ENCODE assay signal across 8 mouse cellular contexts in genomic region chr3:14679227-14679893, GRCm38 (mm10). TPM values are rescaled to one million over a fixed set of nuclear protein-coding genes. Genes with fewer than 3 reads are reported as not detected.
DNase-seq lines count a peak whose midpoint lies in the region; ATAC-seq and TF ChIP-seq lines count a peak whose summit lies in the region.

No protein-coding gene starts in this region.

- no peak for TF ChIP-seq POLR2A in MEL (IDR thresholded peaks at IDR 0.05; ENCODE audit: control insufficient read depth in 1 of 2, insufficient read depth in 1 of 2, low read depth in 1 of 2, low read length in 2 of 2, poor library complexity in 1 of 2)

- no peak for TF ChIP-seq EP300 in MEL (IDR thresholded peaks at IDR 0.05; ENCODE audit: low read depth in 1 of 2, low read length in 2 of 2)

- peak; percentile 81 for ATAC-seq in embryonic facial prominence, embryonic 15.5 days (ENCODE audit: insufficient number of reproducible peaks, low FRiP score, low TSS enrichment, low read depth)
- no peak for ATAC-seq in intestine, postnatal 0 days
- ATAC-seq in limb, embryonic 13.5 days (ENCODE audit: low FRiP score, low read depth) = peak; percentile 59; the same call in 1 of the 2 replicates
- ATAC-seq in midbrain, postnatal 0 days (ENCODE audit: low FRiP score) = peak; percentile 80
- ATAC-seq in erythroblast, adult 5-6 weeks (replicated peaks; ENCODE audit: low FRiP score, poor library complexity, severe bottlenecking) = no peak

- H3K9ac ChIP-seq in MEL (ENCODE audit: control insufficient read depth, low read depth, low read length, poor library complexity, severe bottlenecking) = no peak overlapping the region
- no peak overlapping the region for H3K9ac ChIP-seq in embryonic facial prominence, embryonic 15.5 days
- H3K9ac ChIP-seq in intestine, postnatal 0 days (ENCODE audit: low read depth, low read length) = no peak overlapping the region
- H3K9ac ChIP-seq in limb, embryonic 13.5 days = no peak overlapping the region
- no peak overlapping the region for H3K9ac ChIP-seq in midbrain, postnatal 0 days (replicated peaks; ENCODE audit: low read length, poor library complexity, severe bottlenecking)

- H3K27ac ChIP-seq in MEL (ENCODE audit: control insufficient read depth, low read depth, low read length) = no peak overlapping the region
- H3K27ac ChIP-seq in embryonic facial prominence, embryonic 15.5 days (replicated peaks) = no peak overlapping the region
- no peak overlapping the region for H3K27ac ChIP-seq in intestine, postnatal 0 days (ENCODE audit: low read depth, low read length)
- no peak overlapping the region for H3K27ac ChIP-seq in limb, embryonic 13.5 days
- H3K27ac ChIP-seq in midbrain, postnatal 0 days (ENCODE audit: low read depth, low read length) = no peak overlapping the region

- TF ChIP-seq RAD21 in MEL (IDR thresholded peaks at IDR 0.05; ENCODE audit: low read depth, low read length) = peak; percentile 85

- H3K9me3 ChIP-seq in MEL (replicated peaks; ENCODE audit: insufficient read depth, low read length) = no peaks in the 10 kb centered on the region
- no peaks in the 10 kb centered on the region for H3K9me3 ChIP-seq in embryonic facial prominence, embryonic 15.5 days (replicated peaks)
- no peaks in the 10 kb centered on the region for H3K9me3 ChIP-seq in intestine, postnatal 0 days (ENCODE audit: control insufficient read depth)
- no peaks in the 10 kb centered on the region for H3K9me3 ChIP-seq in limb, embryonic 13.5 days
- H3K9me3 ChIP-seq in midbrain, postnatal 0 days (ENCODE audit: low read length) = no peaks in the 10 kb centered on the region

- 13% methylated on average over 15 of the region's 15 CpGs for WGBS in embryonic facial prominence, embryonic 15.5 days
- 15% methylated on average over 15 of the region's 15 CpGs for WGBS in intestine, postnatal 0 days
- WGBS in limb, embryonic 13.5 days = 13% methylated on average over 15 of the region's 15 CpGs
- 15% methylated on average over 15 of the region's 15 CpGs for WGBS in midbrain, postnatal 0 days

- DNase-seq in B cell, adult 2 months = peak; percentile 28 to 38
- peak; percentile 58 for DNase-seq in MEL (ENCODE audit: low read depth, low spot score)
- peak; percentile 49 for DNase-seq in midbrain, postnatal 0 days (ENCODE audit: low spot score)
- DNase-seq in testis, postnatal 10 days (ENCODE audit: low spot score) = no peak

- H3K79me2 ChIP-seq in MEL (ENCODE audit: control insufficient read depth, insufficient read depth, low read length, poor library complexity) = no peaks in the 10 kb centered on the region

- H3K36me3 ChIP-seq in MEL (ENCODE audit: control insufficient read depth in 1 of 2, insufficient read depth in 2 of 2, low read length in 2 of 2) = no peaks in the 10 kb centered on the region
- no peaks in the 10 kb centered on the region for H3K36me3 ChIP-seq in embryonic facial prominence, embryonic 15.5 days
- H3K36me3 ChIP-seq in intestine, postnatal 0 days (ENCODE audit: control insufficient read depth, insufficient read depth) = no peaks in the 10 kb centered on the region
- H3K36me3 ChIP-seq in limb, embryonic 13.5 days = no peaks in the 10 kb centered on the region
- H3K36me3 ChIP-seq in midbrain, postnatal 0 days (ENCODE audit: insufficient read depth, low read length) = no peaks in the 10 kb centered on the region

- 0 out of 2 replicates have a peak overlapping the region, but pooled peaks have one; percentile 17 for H3K4me2 ChIP-seq in embryonic facial prominence, embryonic 15.5 days (replicated peaks)
- no peak overlapping the region; the same call in 1 of the 2 replicates for H3K4me2 ChIP-seq in intestine, postnatal 0 days (replicated peaks; ENCODE audit: low read depth)
- peak overlapping the region; percentile 40 for H3K4me2 ChIP-seq in limb, embryonic 13.5 days (replicated peaks)
- no peak overlapping the region for H3K4me2 ChIP-seq in midbrain, postnatal 0 days (ENCODE audit: low read depth, low read length, poor library complexity, severe bottlenecking)

- H3K27me3 ChIP-seq in MEL (ENCODE audit: control insufficient read depth in 1 of 2, insufficient read depth in 2 of 2, low read length in 2 of 2) = no peaks in the 10 kb centered on the region; a peak in 2 of 4 replicates
- H3K27me3 ChIP-seq in embryonic facial prominence, embryonic 15.5 days = no peaks in the 10 kb centered on the region
- H3K27me3 ChIP-seq in intestine, postnatal 0 days (replicated peaks; ENCODE audit: control insufficient read depth, insufficient read depth, low read length) = no peaks in the 10 kb centered on the region
- H3K27me3 ChIP-seq in limb, embryonic 13.5 days = peaks cover 2% of the 10 kb centered on the region; the same call in 1 of the 2 replicates
- H3K27me3 ChIP-seq in midbrain, postnatal 0 days (ENCODE audit: insufficient read depth, low read length) = no peaks in the 10 kb centered on the region

- H3K4me1 ChIP-seq in MEL (ENCODE audit: control insufficient read depth in 1 of 2, insufficient read depth in 2 of 2, low read length in 2 of 2) = no peaks in the 10 kb centered on the region; a peak in 1 of 4 replicates
- peaks cover 5% of the 10 kb centered on the region; the same call in 1 of the 2 replicates for H3K4me1 ChIP-seq in embryonic facial prominence, embryonic 15.5 days
- H3K4me1 ChIP-seq in intestine, postnatal 0 days (replicated peaks; ENCODE audit: control insufficient read depth, insufficient read depth, low read length) = no peaks in the 10 kb centered on the region
- peaks cover 6% of the 10 kb centered on the region; the same call in 1 of the 2 replicates for H3K4me1 ChIP-seq in limb, embryonic 13.5 days
- no peaks in the 10 kb centered on the region for H3K4me1 ChIP-seq in midbrain, postnatal 0 days (ENCODE audit: insufficient read depth, low read length)

- peak; percentile 19 to 74 (median 36); a peak in 3 of 6 replicates for TF ChIP-seq CTCF in MEL (IDR thresholded peaks at IDR 0.05 in 2 of 3, conservative IDR thresholded peaks at IDR 0.05 in 1 of 3; ENCODE audit: control insufficient read depth in 1 of 3, insufficient read depth in 1 of 3, low read depth in 2 of 3, low read length in 3 of 3, poor library complexity in 1 of 3, severe bottlenecking in 1 of 3)
- TF ChIP-seq CTCF in intestine, postnatal 0 days (IDR thresholded peaks at IDR 0.05; ENCODE audit: low read depth) = peak; percentile 73
- TF ChIP-seq CTCF in midbrain, postnatal 0 days (IDR thresholded peaks at IDR 0.05) = peak; percentile 79

- no peak overlapping the region for H3K4me3 ChIP-seq in MEL (ENCODE audit: control insufficient read depth in 1 of 2, insufficient read depth in 1 of 2, low read depth in 2 of 2, low read length in 2 of 2)
- H3K4me3 ChIP-seq in embryonic facial prominence, embryonic 15.5 days (replicated peaks) = 0 out of 2 replicates have a peak overlapping the region, but pooled peaks have one; percentile 7
- no peak overlapping the region for H3K4me3 ChIP-seq in intestine, postnatal 0 days (ENCODE audit: low read depth, low read length)
- no peak overlapping the region for H3K4me3 ChIP-seq in limb, embryonic 13.5 days
- no peak overlapping the region for H3K4me3 ChIP-seq in midbrain, postnatal 0 days (ENCODE audit: low read depth, low read length)

TF ChIP-seq in MEL, 35 proteins besides CTCF, POLR2A, EP300 and RAD21:
- TF ChIP-seq SMC3 (IDR thresholded peaks at IDR 0.05; ENCODE audit: low read depth, low read length) = peak; percentile 84
- TF ChIP-seq KAT2A (conservative IDR thresholded peaks at IDR 0.05; ENCODE audit: low read depth, low read length) = no peak
- TF ChIP-seq ZC3H11A (IDR thresholded peaks at IDR 0.05; ENCODE audit: low read depth, low read length) = peak; percentile 89
- TF ChIP-seq RCOR1 (IDR thresholded peaks at IDR 0.05; ENCODE audit: low read depth, low read length) = no peak

RNA-seq across cellular contexts. Expression of gene Car13, which starts 37.8 kb away (rescaled TPM):
- total RNA-seq in MEL (2012; rRNA removed) = 0.77 and 1.1 TPM in 2 replicates
- polyA plus RNA-seq in MEL (2012; ENCODE audit: insufficient read depth in 1 of 2, insufficient read length in 2 of 2, low read depth in 1 of 2, low replicate concordance in 2 of 2, missing spikeins in 1 of 2) = under 1 TPM in 1 of 2 experiments, not detected in 1; 0.65 TPM
- polyA plus RNA-seq in embryonic facial prominence, embryonic 15.5 days (2015; fragmentation: Nextera tagmentation; extraction: Ambion mirVana) = 8.0 and 8.1 TPM in 2 replicates
- 28.2 and 32.3 TPM in 2 replicates for polyA plus RNA-seq in intestine, postnatal 0 days (2015; fragmentation: Nextera tagmentation; extraction: Ambion mirVana)
- polyA plus RNA-seq in limb, embryonic 13.5 days (2015; fragmentation: Nextera tagmentation; extraction: Ambion mirVana) = 3.2 and 3.7 TPM in 2 replicates
- 4.7 and 6.1 TPM in 2 replicates for total RNA-seq in midbrain, postnatal 0 days (2014; rRNA removed)
- polyA plus RNA-seq in midbrain, postnatal 0 days (2015; fragmentation: Nextera tagmentation; extraction: Ambion mirVana) = 3.9 and 4.1 TPM in 2 replicates
- total RNA-seq in erythroblast, adult 5-6 weeks (2015; ENCODE audit: low replicate concordance) = 0.84 TPM in 1 of 2 replicates, not detected in the other
- 0.42 TPM in 1 of 2 replicates, not detected in the other for total RNA-seq in erythroblast, adult 5-6 weeks (2017; ENCODE audit: low replicate concordance)

Comparison
In these comparisons a context has a peak if more than half of its experiments do, and no peak if none do; other contexts are left out.
1. ATAC-seq: peak in embryonic facial prominence, embryonic 15.5 days (single experiment), limb, embryonic 13.5 days (single experiment) and midbrain, postnatal 0 days (single experiment); none in intestine, postnatal 0 days (single experiment) and erythroblast, adult 5-6 weeks (single experiment).
2. H3K4me2 ChIP-seq: peak in embryonic facial prominence, embryonic 15.5 days (single experiment) and limb, embryonic 13.5 days (single experiment); none in intestine, postnatal 0 days (single experiment) and midbrain, postnatal 0 days (single experiment).
3. Peak in every context shown above with its lines, with median percentiles within 50 percentile points of each other: CTCF ChIP-seq.